Mouse (Mus musculus): Measurements from ENCODE around the gene Gapt. TPM values are rescaled to one million over a fixed set of nuclear protein-coding genes. Genes with fewer than 3 reads are reported as not detected.

The Gapt gene
- polyA plus RNA-seq, 1 experiment from 2014 or later, result 0.07 TPM

GRCm38 (mm10) chr13:110398513-110399270 lies 41.7 kb upstream of the Gapt start:
- H3K36me3 ChIP-seq (ENCODE audit: control insufficient read depth, insufficient read depth, low read length), result peaks cover 16% of the 10 kb centered on the region
- H3K9ac ChIP-seq (ENCODE audit: low read length), result no peak overlapping the region
- peak overlapping the region; percentile 3; the same call in 1 of the 2 replicates for H3K4me3 ChIP-seq (ENCODE audit: low read depth, low read length)
- WGBS, result 73% methylated on average over 24 of the region's 24 CpGs
- TF ChIP-seq CTCF (IDR thresholded peaks at IDR 0.05; ENCODE audit: low read depth) (no peak), EP300 (optimal IDR thresholded peaks at IDR 0.05) (no peak)
- no peak overlapping the region for H3K27ac ChIP-seq (replicated peaks)
- H3K9me3 ChIP-seq (ENCODE audit: control insufficient read depth, low read length), result no peaks in the 10 kb centered on the region
- ATAC-seq (ENCODE audit: low FRiP score, low TSS enrichment) (no peak), DNase-seq (ENCODE audit: low spot score) (no peak)
- H3K27me3 ChIP-seq (ENCODE audit: control insufficient read depth, insufficient read depth, low read length), result no peaks in the 10 kb centered on the region
- H3K4me1 ChIP-seq (replicated peaks; ENCODE audit: control insufficient read depth, insufficient read depth), result no peaks in the 10 kb centered on the region
- peak overlapping the region; percentile 21 for H3K4me2 ChIP-seq (replicated peaks; ENCODE audit: low read depth)

- no peak for DNase-seq (ENCODE audit: low spot score)
- H3K9ac ChIP-seq (ENCODE audit: low read length), result no peak overlapping the region
- H3K27ac ChIP-seq (replicated peaks), result no peak overlapping the region
- no peaks in the 10 kb centered on the region for H3K9me3 ChIP-seq (ENCODE audit: control insufficient read depth, low read length)
- H3K36me3 ChIP-seq (ENCODE audit: control insufficient read depth, insufficient read depth, low read length), result peaks cover 16% of the 10 kb centered on the region
- no peaks in the 10 kb centered on the region for H3K4me1 ChIP-seq (replicated peaks; ENCODE audit: control insufficient read depth, insufficient read depth)
- H3K4me3 ChIP-seq (ENCODE audit: low read depth, low read length), result 0 out of 2 replicates have a peak overlapping the region, but pooled peaks have one; percentile 1
- 84% methylated on average over 8 of the region's 8 CpGs for WGBS
- H3K27me3 ChIP-seq (ENCODE audit: control insufficient read depth, insufficient read depth, low read length), result no peaks in the 10 kb centered on the region
- no peak for ATAC-seq (ENCODE audit: low FRiP score, low TSS enrichment)
- TF ChIP-seq EP300 (optimal IDR thresholded peaks at IDR 0.05) (no peak), CTCF (IDR thresholded peaks at IDR 0.05; ENCODE audit: low read depth) (no peak)
- H3K4me2 ChIP-seq (replicated peaks; ENCODE audit: low read depth), result peak overlapping the region; percentile 21
Observed at GRCm38 (mm10) chr13:110397750-110398149, 40.8 kb upstream of the Gapt start.

- H3K4me2 ChIP-seq (replicated peaks; ENCODE audit: low read depth), result peak overlapping the region; percentile 98
- peaks cover 16% of the 10 kb centered on the region for H3K36me3 ChIP-seq (ENCODE audit: control insufficient read depth, insufficient read depth, low read length)
- no peaks in the 10 kb centered on the region for H3K9me3 ChIP-seq (ENCODE audit: control insufficient read depth, low read length)
- H3K27ac ChIP-seq (replicated peaks), result no peak overlapping the region; the same call in 1 of the 2 replicates
- DNase-seq (ENCODE audit: low spot score), result no peak
- H3K4me1 ChIP-seq (replicated peaks; ENCODE audit: control insufficient read depth, insufficient read depth), result no peaks in the 10 kb centered on the region
- no peak for ATAC-seq (ENCODE audit: low FRiP score, low TSS enrichment)
- H3K9ac ChIP-seq (ENCODE audit: low read length), result peak overlapping the region; percentile 85
- peak overlapping the region; percentile 80 for H3K4me3 ChIP-seq (ENCODE audit: low read depth, low read length)
- H3K27me3 ChIP-seq (ENCODE audit: control insufficient read depth, insufficient read depth, low read length), result no peaks in the 10 kb centered on the region
- TF ChIP-seq EP300 (optimal IDR thresholded peaks at IDR 0.05), result no peak
- no peak for TF ChIP-seq CTCF (IDR thresholded peaks at IDR 0.05; ENCODE audit: low read depth)
- 4% methylated on average over 21 of the region's 21 CpGs for WGBS
Observed at GRCm38 (mm10) chr13:110395916-110396685, 39.1 kb upstream of the Gapt start.

GRCm38 (mm10) chr13:110395179-110395794 lies 38.3 kb upstream of the Gapt start:
- no peak for DNase-seq (ENCODE audit: low spot score)
- Histone ChIP-seq H3K9ac (ENCODE audit: low read length) (peak overlapping the region; percentile 85), H3K9me3 (ENCODE audit: control insufficient read depth, low read length) (no peaks in the 10 kb centered on the region), H3K4me1 (replicated peaks; ENCODE audit: control insufficient read depth, insufficient read depth) (no peaks in the 10 kb centered on the region), H3K4me2 (replicated peaks; ENCODE audit: low read depth) (peak overlapping the region; percentile 98), H3K27ac (replicated peaks) (peak overlapping the region; percentile 91), H3K4me3 (ENCODE audit: low read depth, low read length) (peak overlapping the region; percentile 80), H3K27me3 (ENCODE audit: control insufficient read depth, insufficient read depth, low read length) (no peaks in the 10 kb centered on the region), H3K36me3 (ENCODE audit: control insufficient read depth, insufficient read depth, low read length) (peaks cover 14% of the 10 kb centered on the region)
- WGBS, result under 1% methylated on average over 40 of the region's 41 CpGs
- TF ChIP-seq CTCF (IDR thresholded peaks at IDR 0.05; ENCODE audit: low read depth), result no peak
- ATAC-seq (ENCODE audit: low FRiP score, low TSS enrichment), result peak; percentile 22; the same call in 1 of the 2 replicates

- Histone ChIP-seq H3K27ac (replicated peaks) (peak within 1 kb of the TSS; percentile 91), H3K4me2 (replicated peaks; ENCODE audit: low read depth) (peak within 1 kb of the TSS; percentile 98), H3K4me3 (ENCODE audit: low read depth, low read length) (peak within 1 kb of the TSS; percentile 80), H3K36me3 (ENCODE audit: control insufficient read depth, insufficient read depth, low read length) (peaks cover 8% of the 10 kb centered on the region), H3K9ac (ENCODE audit: low read length) (peak within 1 kb of the TSS; percentile 85), H3K9me3 (ENCODE audit: control insufficient read depth, low read length) (no peaks in the 10 kb centered on the region), H3K27me3 (ENCODE audit: control insufficient read depth, insufficient read depth, low read length) (no peaks in the 10 kb centered on the region), H3K4me1 (replicated peaks; ENCODE audit: control insufficient read depth, insufficient read depth) (no peaks in the 10 kb centered on the region)
- WGBS, result under 1% methylated on average over 69 of the region's 71 CpGs
- DNase-seq (ENCODE audit: low spot score) (peak; percentile 96), ATAC-seq (ENCODE audit: low FRiP score, low TSS enrichment) (peak; percentile 95)
- TF ChIP-seq EP300 (optimal IDR thresholded peaks at IDR 0.05), result no peak
- peak; percentile 81 for TF ChIP-seq CTCF (IDR thresholded peaks at IDR 0.05; ENCODE audit: low read depth)
Observed at GRCm38 (mm10) chr13:110394291-110395178, 37.5 kb upstream of the Gapt start, which contains the start of gene Plk2. Gene Plk2, plus strand, starts transcription at chr13:110395046.

All from stomach, postnatal 0 days (tissue).